Mouse (Mus musculus) liver (tissue): Measurements from ENCODE around the gene H3f3b.
"Not testable (repeated sequence)": the region's sequence is repeated elsewhere in the genome, so short reads cannot be mapped to it uniquely, and the experiment has no call there.

Source experiments
- DNase-seq: peaks from one replicate; pipeline ENCODE4 v3.0.0-alpha.2; 2020; ENCODE audit warnings: mixed read lengths

The H3f3b gene

DNA sequence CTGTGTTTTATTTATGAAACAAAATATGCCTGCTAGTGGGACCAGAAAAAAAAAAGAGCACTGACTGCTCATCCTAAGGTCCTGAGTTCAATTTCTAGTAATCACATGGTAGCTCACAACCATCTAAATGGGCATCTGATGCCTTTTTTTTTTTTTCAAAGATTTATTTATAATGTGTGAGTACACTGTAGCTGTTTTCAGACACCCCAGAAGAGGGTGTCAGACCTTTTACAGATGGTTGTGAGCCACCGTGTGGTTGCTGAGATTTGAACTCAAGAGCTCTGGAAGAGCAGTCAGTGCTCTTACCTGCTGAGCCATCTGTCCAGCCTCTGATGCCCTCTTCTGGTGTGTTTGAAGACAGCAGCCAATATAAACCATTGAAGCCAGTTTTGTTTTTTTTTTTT lies 7.2 kb downstream of the H3f3b start:
- DNase-seq: no peak

DNA sequence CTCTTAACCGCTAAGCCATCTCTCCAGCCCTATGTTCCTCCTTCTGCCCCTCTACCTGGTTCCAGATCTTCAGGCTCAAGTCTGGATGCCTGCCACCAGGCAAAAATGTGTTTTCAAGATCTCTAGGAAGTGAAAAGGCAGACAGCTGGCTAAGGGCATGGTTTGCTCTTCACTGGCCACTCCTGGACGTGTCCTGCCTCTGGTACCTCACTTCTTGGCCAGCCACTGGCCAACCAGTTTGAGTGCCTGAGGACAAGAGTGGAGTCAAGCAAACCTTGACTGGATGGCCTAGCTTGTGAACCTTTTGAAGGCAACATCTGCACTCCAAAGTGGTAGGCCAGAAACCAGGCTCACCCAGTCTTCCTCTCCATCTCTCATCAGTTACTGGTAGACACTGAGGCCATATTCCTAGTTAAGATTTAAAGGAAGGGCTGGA lies 7.8 kb downstream of the H3f3b start:
- no peak for DNase-seq

DNA sequence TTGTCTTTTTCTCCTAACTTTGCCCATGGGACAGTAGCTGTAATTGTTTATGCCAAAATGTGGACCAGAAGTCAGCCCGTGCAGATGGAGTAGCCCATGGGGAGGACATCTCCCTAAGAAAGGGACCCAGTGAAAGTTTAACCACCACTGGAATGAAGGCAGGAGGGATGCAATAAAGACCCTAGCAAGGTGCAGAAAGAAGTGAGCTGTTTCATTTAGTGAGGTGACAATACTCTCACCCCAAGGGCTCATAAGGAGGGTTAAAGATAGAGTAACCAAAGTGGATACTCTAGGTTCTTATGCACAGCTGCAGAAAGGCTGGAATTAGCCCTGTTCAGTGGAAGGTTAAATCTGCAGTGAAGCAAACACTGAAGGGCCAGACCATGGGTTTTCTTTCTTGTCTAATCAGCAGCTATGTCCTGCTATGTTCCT lies 8.4 kb downstream of the H3f3b start:
- no peak for DNase-seq

DNA sequence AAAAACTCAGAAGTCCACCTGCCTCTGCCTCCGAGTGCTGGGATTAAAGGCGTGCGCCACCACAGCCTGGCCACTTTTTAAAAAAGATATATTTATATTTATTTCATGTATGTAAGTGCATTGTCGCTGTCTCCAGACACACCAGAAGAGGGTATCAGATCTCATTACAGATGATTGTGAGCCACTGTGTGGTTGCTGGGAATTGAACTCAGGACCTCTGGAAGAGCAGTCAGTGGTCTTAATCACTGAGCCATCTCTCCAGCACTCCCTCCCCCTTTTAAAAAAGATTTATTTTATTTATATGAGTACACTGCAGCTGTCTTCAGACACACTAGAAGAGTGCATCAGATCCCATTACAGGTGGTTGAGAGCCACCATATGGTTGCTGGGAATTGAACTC lies 8.9 kb downstream of the H3f3b start:
- not testable (repeated sequence) for DNase-seq

DNA sequence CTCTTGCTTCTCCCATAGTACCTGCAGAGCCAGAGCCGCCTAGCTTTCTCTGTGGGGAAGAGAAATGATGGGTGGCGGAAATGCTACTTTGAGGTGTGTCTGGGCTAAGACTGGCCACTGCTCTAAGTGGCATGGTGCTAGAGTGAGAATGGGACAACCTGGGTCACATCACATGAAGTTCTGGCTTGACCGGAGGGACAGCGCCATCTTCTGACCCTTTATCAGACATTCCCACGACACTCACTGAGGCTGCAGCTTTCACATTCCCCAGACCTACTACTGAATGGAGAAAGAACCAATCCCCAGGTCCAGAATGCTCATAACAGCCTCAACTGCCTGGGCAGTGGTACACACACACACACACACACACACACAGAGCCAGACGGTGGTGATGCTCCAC lies 9.7 kb downstream of the H3f3b start:
- DNase-seq: peak; percentile 50

DNA sequence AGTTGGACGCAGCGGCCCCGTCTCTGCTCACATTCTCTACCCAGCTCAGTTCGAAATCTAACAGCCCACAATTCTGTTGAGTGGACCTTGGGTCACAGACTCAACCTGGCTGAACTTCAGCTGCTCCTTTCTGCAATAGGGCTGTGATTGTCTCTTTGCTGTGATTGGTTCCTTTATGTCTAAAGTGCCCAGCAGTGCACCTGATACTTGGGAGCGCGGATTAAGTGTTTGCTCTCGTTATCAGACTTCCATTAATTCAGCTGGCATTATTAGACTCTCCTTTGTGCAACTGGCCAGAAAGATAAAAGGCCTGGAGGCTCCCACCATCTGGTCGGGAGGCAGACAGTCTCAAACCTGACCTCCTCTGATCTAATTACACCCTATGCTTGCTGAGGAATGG lies 12.9 kb downstream of the H3f3b start:
- no peak for DNase-seq

DNA sequence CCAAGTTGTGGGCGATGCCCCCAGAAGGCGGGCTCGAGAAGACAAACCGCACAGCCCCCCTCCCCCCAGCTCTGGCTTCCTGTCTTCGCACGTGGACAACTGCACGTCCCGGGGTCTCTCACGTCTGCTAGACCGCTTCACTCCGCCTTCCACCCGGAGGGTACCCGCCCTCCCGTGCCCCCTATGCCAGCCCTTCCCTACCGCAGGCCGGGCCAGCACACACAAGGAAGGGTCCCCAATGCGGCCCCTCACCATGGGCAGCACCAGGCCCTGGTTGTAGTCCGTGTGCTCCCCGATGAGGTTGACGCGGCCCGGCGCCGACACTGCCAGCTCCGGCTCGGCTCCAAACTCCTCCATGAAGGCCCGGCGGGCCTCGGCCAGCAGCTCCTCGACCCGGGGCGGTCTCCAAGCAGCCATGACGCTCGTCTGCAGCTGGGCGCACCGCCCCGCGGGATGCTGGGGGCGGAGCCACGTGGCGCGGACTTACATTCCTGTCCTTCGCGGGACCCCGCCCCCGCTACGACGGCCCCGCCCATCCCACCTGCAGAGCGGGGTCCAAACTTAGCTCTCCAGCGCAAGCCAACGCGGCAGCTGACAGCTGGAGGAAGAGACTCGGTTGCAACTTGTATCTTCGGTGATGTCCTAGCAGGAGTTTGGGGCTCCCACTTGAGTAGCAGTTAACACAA lies 15.4 kb downstream of the H3f3b start, which contains the start of gene Galk1:
Gene Galk1, minus strand, starts transcription at position 458 of the 686 bp plus-strand sequence.
- DNase-seq: peak; percentile 96

DNA sequence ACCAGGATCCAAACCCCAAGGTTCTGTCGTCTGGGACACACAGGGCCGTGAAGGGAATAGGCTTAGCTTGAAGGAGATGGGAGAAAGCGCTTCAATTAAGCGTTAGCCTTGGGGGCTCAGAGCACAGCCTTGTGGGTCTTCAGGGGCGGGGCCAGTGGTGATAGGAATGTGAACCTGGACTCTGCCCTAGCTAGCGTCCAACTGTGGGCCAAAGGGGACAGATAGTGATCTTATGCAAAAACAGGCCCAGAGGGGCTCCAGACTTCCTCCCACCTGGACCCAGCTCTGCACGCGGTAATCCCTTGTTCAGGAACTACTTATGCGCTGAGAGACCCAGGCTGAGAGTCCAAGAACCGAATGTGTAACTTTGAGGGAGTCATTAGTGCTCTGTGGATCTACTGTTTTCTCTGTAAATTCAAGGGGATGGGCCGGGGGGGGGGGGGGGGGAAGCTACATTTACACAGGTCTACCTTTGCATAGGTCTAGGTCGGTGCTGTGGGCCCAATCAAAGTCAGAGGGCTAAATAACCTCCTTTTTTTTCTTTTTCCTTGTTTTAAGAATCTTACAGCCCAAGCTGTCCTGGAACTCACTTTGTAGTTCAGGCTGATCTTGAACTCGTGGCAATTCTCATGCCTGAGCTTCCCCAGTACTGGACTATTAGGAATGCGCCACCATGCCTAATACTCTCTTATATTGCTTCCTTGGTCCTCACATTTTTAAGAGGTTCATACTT lies 16.1 kb downstream of the H3f3b start:
- DNase-seq: peak; percentile 51

DNA sequence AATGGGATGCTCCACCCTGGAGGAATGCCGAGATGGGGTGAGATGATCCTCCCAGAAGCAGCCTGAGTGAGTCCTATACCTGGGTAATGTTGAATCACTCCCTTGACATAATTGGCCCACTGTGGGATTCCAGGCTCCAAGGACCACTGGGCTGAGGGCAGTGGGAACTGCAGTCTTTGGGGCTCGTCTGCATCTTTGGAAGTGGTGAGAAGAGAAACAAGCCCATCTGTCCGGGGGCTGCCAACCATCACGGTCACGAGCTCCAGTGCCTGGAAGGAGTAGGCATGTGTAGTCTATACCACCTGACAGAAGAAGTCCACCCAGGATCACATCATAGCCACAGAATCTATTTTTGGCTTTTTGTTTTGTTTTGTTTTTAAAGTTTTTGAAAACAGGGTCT lies 16.8 kb downstream of the H3f3b start:
- DNase-seq: no peak

DNA sequence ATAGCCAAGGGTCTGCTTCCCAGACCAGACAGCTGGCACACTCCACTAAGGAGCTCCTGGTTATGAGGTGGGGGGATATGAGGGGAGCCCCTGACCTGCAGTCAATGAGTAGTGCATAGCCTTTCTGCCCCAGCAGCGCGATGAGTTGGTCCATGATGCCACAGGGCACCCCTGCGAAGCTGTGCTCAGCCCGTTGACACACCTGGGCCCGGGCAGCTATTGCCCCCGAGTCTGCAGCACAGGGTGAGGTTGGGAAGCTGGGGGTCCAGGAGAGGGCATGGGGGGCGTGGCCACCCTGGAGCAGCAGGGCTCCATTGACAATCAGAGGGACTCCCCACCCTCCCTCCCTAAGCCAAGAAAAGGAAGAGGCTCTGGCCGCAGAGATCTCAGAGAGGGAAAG lies 17.6 kb downstream of the H3f3b start:
- no peak for DNase-seq

DNA sequence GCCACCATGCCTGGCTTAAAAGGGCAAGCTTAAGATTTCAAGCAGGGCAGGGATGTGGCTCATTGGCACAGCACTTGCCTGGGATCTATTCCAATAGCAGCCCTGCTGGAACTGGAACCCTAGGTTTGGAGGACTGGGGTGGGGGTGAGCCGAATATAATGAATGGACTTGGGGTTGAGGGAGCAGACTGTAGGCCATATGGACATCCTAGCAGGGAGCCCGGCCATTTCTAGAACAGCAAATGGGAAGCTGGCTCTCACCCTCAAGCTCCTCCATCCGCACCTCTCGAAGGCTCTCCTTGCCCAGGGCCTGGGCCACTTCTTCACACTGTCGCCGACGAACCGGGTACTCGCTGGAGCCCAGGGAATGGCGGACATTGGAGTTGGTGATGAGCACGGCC lies 18.1 kb downstream of the H3f3b start:
- no peak for DNase-seq

DNA sequence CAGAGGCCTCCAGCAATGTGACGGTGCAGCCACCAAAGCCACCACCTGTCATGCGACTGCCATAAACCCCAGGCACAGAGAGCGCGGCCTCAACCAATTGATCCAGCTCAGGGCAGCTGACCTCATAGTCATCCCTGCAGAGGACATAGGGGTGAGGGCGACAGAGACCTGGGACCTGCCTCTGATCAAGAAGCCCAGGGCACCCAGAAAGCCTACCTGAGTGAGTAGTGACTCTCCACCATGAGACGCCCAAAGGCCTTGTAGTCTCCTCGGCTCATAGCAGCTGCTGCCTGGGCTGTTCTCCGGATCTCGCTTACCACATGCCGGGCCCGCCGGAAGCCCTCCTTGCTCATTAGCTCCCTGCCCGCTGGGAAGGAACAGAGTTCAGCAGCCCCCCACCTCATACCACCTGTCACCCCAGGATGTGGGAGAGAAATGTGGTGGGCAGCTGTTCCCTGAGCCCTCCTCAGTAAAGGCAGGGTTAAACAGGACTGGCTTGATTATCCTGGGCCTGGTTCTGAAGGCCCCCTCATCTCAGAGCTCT lies 18.9 kb downstream of the H3f3b start:
- DNase-seq: no peak

DNA sequence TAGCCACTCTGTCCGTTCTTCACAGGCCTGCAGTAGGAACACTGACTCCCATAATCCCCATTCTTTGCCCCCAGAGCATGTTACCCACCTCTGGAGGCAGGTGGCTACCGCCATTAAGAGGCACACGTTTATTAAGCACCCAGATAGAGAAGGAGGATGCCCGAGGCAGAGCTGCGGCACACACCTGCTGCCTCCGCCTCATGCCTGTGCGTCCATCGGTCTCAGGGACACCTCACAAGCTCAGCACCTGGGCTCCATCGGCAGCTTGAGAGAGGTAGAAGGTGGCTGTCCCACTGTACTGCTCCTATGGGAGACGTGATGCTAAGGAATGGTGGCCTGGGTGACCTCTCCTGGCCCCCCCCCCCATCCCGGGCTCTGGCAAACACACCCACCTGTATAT lies 19.4 kb downstream of the H3f3b start:
- DNase-seq: no peak

DNA sequence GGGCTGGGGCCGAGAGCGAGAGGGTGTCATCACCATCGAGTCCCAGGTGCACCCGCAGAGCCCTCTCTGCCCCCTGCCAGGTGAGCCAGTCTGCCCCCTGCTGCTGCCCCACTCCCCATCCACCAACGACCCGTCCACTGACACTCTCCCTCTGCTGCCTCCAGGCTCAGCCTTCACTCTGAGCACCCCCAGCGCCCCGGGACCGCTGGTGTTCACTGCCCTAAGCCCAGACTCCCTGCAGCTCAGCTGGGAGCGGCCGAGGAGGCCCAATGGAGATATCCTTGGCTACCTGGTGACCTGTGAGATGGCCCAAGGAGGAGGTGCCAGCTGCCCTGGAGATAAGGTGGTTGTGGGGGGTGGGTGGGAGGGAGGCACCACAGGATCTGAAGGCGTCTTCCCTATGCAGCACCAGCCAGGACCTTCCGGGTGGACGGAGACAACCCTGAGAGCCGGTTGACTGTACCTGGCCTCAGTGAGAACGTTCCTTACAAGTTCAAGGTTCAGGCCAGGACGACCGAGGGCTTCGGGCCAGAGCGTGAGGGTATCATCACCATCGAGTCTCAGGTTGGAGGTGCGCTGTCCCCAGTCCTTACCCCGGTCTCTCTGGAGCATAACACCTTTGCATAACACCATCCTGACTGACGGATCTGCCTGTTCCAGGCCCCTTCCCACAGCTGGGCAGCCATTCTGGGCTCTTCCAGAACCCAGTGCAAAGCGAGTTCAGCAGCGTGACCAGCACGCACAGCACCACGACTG lies 20.5 kb downstream of the H3f3b start:
- DNase-seq: no peak

DNA sequence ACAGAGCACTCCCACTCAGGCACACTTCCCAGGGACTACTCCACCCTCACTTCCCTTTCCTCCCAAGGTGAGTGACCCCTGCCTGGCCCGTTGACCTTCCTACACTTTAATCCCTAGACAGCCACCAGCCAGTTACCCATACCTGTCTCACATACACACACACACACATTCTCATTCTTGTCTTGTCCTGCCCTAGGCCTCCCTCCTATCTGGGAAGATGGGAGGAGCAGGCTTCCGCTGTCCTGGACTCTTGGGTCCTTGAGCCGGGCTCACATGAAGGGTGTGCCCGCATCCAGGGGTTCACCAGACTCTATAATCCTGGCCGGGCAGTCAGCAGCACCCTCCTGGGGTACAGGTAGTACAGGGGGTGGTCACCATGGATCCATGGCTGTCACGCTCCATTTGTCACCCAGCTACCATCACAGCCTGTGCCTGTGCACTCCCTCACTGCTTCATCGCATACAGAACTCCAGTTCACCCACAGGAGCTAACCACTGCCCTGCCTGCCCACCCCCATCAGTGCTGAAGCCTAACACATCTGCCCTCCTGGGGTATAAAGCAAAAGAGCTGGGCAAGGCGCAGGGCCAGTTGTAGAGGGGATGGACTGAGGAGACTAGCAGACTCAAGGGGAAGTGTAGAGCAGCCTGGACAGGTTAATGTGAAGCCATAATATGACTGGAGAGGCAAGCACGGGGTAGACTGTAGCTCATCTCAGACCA lies 21.9 kb downstream of the H3f3b start:
- DNase-seq: no peak

DNA sequence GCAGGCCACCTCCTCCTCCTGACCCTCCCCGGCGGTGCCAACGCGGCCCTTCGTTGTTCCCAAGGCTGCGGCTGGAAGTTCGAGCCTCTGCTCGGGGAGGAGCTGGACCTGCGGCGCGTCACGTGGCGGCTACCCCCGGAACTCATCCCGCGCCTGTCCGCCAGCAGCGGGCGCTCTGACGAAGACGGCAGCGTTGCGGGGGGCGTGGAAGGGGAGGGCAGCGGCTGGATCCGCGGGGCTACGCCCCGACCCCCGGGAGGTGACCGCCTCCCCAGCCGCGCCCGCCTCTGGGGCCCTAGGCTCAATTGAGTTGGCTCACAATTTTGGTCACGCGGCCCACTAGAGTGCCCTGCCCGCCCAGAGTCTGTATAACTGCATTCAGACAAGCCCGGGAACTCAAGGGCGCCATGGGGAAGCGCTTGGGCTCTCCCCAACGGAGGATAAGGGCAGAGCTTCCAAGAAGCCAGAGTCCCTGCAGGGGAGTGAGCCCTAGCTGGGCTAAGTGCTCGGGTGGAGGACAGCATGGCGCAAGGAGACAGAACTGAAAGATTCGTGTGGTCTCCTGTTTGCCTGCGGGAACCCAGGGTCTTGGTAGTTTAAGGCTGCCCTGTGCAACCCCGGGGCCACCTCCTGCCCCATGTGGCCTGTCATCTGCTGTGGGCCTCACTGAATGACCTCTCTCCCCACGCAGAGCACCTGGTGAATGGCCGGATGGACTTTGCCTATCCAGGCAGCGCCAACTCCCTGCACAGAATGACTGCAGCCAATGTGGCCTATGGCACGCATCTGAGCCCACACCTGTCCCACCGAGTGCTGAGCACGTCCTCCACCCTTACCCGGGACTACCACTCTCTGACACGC lies 22.7 kb downstream of the H3f3b start:
- DNase-seq: peak; percentile 89

DNA sequence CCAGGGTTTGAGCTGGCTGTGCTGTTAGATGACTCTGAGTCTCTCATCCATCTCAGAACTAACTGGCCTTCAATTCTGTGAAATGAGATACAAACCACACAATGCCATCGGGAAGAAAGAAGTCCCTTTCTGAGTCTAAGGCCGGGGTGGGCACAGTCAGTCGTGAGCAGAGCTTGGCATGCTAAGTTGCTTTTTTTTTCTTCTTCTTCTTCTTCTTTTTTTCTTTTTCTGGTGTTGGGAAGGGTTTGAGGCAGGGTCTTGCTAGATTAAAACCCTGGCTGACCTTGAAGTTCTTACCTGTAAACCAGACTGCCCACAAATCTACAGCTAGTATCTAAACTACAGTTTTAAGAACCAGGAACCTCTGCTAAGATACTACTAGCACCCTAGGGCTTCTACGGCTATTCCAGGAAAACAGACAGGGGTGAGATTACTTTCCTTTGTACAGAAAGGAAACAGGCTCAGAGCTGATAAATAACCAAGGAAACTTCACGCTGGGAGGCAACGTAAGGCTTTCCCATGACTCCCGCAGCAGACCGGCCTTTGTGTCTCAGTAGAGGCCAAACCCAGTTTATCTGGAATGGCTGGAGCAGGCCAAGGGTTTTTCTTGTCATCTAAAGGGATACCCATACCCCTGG lies 23.5 kb downstream of the H3f3b start:
- DNase-seq: no peak

DNA sequence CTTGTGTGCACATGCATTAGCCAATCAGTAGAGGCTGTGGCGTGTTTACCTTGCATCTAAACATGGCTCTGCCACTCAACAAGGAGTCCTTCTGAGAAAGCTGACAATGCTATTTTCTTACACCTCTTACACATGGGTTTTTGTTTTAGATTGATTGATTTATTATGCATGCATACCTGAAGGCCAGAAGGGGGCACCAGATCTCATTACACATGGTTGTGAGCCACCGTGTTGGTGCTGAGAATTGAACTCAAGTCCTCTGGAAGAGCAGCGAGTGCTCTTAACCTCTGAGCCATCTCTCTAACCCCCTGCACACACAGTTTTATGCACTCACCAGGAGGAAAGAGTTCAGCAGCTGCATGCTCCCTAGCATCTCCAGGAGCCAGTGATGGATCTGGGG lies 24.9 kb downstream of the H3f3b start:
- no peak for DNase-seq

DNA sequence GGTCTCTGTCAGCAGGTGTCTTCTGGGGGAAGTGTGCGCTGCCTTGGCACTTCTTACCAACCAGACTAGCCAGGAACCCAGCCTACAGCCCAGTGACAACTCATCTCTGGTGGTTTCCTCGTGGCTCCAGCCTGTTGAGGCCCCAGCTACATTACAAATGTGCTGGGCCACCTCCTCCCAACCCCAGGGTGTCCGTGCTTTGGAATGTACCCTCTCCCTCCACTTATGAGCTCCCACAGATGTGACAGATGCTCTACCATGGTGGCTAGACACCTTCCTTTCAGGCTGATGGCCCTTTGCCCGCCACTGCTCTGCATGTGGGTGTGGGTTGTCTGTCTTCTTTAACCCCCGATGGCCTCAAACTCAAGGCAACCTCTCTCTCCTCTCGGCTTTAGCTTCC lies 26.0 kb downstream of the H3f3b start:
- DNase-seq: no peak

DNA sequence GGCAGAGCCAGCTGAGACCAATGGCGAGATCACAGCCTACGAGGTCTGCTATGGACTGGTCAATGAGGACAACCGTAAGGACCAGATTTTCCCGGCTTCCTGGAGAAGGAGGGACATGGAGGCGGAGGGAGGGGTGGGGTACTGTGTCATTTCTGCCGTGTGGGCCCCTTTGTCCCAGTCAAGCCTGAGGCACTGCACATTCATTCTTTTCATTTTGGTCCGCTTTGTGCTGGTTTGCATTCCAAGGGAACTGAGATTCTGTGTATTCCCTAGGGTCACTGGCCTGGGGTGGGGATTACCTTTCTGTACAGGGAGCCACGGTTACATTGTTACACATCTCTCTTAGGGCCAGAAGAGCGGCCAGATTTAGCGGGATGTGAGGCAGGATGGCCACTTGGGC lies 27.2 kb downstream of the H3f3b start:
- no peak for DNase-seq

DNA sequence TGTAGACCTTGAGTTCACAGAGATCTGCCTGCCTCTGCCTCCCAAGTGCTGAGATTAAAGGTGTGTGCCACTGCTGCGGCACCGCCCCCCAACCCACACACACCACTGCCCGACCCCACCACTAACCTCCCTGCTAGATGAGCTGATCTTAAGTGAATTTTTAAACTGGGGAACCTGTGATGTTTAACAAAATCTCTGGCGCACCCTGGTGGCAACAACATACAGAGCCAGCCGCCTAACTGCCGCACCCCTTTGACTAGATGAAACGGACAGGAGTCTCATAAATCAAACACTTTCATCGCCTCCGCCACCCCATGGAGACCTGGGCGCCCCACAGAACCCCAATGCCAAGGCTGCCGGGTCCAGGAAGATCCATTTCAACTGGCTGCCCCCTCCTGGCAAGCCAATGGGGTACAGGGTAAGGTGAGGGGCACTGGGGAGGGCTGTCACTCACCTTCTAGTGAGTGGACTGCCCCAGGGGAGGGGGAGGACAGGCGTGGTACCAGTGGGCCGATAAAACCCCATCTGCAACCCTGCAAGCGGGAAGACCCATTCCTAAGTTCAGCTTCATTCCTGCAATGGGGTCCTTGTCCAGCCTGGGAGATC lies 28.1 kb downstream of the H3f3b start:
- DNase-seq: peak; percentile 79
